Mouse (Mus musculus) limb, embryonic 15.5 days (tissue): ENCODE measurements around the gene Cep131. TPM values are rescaled to one million over a fixed set of nuclear protein-coding genes. Genes with fewer than 3 reads are reported as not detected.
A peak's percentile ranks its signal among the peaks of the same experiment; 100 is the strongest.

ENCODE experiments used
- ATAC-seq: fragments of 200-750 bp; cut with Nextera tagmentation; 2 replicates; pipeline ENCODE4 v1.8.0; 2017; ENCODE audit warnings: low read depth, moderate TSS enrichment; ENCODE audit not compliant: insufficient number of reproducible peaks, low FRiP score, low TSS enrichment
- H3K27ac ChIP-seq: fragments of 300-500 bp; sonication (generic); 2 replicates; pipeline ENCODE4 v1.5.1; 2015; ENCODE audit warnings: moderate library complexity, mild to moderate bottlenecking, inconsistent platforms
- H3K27me3 ChIP-seq: fragments of 300-500 bp; sonication (generic); 2 replicates; pipeline ENCODE4 v1.6.1; 2015; ENCODE audit warnings: inconsistent platforms
- H3K36me3 ChIP-seq: fragments of 300-500 bp; sonication (generic); 2 replicates; pipeline ENCODE4 v1.6.1; 2015; ENCODE audit warnings: inconsistent platforms
- H3K4me1 ChIP-seq: fragments of 300-500 bp; sonication (generic); 2 replicates; pipeline ENCODE4 v1.6.1; 2015; ENCODE audit warnings: inconsistent platforms
- H3K4me2 ChIP-seq: fragments of 300-500 bp; sonication (generic); 2 replicates; pipeline ENCODE4 v1.6.1; 2015; ENCODE audit warnings: mild to moderate bottlenecking, inconsistent platforms
- H3K4me3 ChIP-seq: fragments of 300-500 bp; sonication (generic); 2 replicates; pipeline ENCODE4 v1.5.1; 2015; ENCODE audit warnings: mild to moderate bottlenecking, inconsistent platforms
- H3K9ac ChIP-seq: fragments of 300-500 bp; sonication (generic); 2 replicates; pipeline ENCODE4 v1.6.1; 2015; ENCODE audit warnings: inconsistent platforms
- H3K9me3 ChIP-seq: fragments of 300-500 bp; sonication (generic); 2 replicates; pipeline ENCODE4 v1.6.1; 2016; ENCODE audit warnings: inconsistent platforms
- WGBS: fragments of 180-500 bp; shearing (Covaris S2); methylation state at CpG from one replicate; pipeline ENCODE4 v1.1.7; 2015; 5-methylcytosine and 5-hydroxymethylcytosine counted together
- polyA plus RNA-seq: library from polyadenylated mRNA; unstranded; fragments of >200 nt; fragmentation: Nextera tagmentation; extraction: Ambion mirVana; gene quantifications from 2 replicates; pipeline ENCODE4 v1.2.1, GENCODE M21; 2015

Cep131 gene
- polyA plus RNA-seq, 1 experiment from 2014 or later, result 20.9 TPM

- Histone ChIP-seq H3K4me2 (no peak overlapping the region), H3K36me3 (peaks cover 63% of the 10 kb centered on the region), H3K9me3 (no peaks in the 10 kb centered on the region), H3K27ac (no peak overlapping the region), H3K9ac (no peak overlapping the region), H3K4me1 (peaks cover 4% of the 10 kb centered on the region; the same call in 1 of the 2 replicates), H3K4me3 (no peak overlapping the region), H3K27me3 (no peaks in the 10 kb centered on the region)
- WGBS, result 91% methylated on average over 11 of the region's 11 CpGs
- no peak for ATAC-seq
Measured at GRCm38 (mm10) chr11:120064668-120065040, 22.0 kb downstream of the Cep131 start.

- Histone ChIP-seq H3K4me3 (no peak overlapping the region), H3K9me3 (no peaks in the 10 kb centered on the region), H3K36me3 (peaks cover 58% of the 10 kb centered on the region), H3K9ac (no peak overlapping the region), H3K27ac (no peak overlapping the region), H3K4me2 (no peak overlapping the region), H3K27me3 (no peaks in the 10 kb centered on the region), H3K4me1 (no peaks in the 10 kb centered on the region)
- ATAC-seq, result 0 out of 2 replicates have a peak, but pooled peaks have one; percentile 16
- 84% methylated on average over 13 of the region's 13 CpGs for WGBS
Measured at GRCm38 (mm10) chr11:120064006-120064667, 22.5 kb downstream of the Cep131 start.

- 84% methylated on average over 5 of the region's 5 CpGs for WGBS
- ATAC-seq, result no peak
- H3K36me3 ChIP-seq, result peaks cover 50% of the 10 kb centered on the region
Measured at GRCm38 (mm10) chr11:120063326-120063725, 23.3 kb downstream of the Cep131 start.

GRCm38 (mm10) chr11:120060634-120061033 is 26.0 kb downstream of the Cep131 start:
- H3K4me1 ChIP-seq, result no peaks in the 10 kb centered on the region; the same call in 1 of the 2 replicates
- no peak overlapping the region for H3K27ac ChIP-seq
- peaks cover 23% of the 10 kb centered on the region; the same call in 1 of the 2 replicates for H3K36me3 ChIP-seq
- H3K9ac ChIP-seq, result no peak overlapping the region
- no peak overlapping the region for H3K4me2 ChIP-seq
- no peaks in the 10 kb centered on the region for H3K27me3 ChIP-seq
- no peak overlapping the region for H3K4me3 ChIP-seq
- ATAC-seq, result no peak
- no peaks in the 10 kb centered on the region for H3K9me3 ChIP-seq
- WGBS, result 75% methylated on average over 8 of the region's 8 CpGs

More at GRCm38 (mm10) chr11:120063326-120063725, 23.3 kb downstream of the Cep131 start:
- H3K4me1 ChIP-seq, result no peaks in the 10 kb centered on the region
- no peaks in the 10 kb centered on the region for H3K27me3 ChIP-seq
- no peaks in the 10 kb centered on the region for H3K9me3 ChIP-seq
- no peak overlapping the region for H3K9ac ChIP-seq
- H3K27ac ChIP-seq, result no peak overlapping the region
- H3K4me2 ChIP-seq, result no peak overlapping the region
- no peak overlapping the region for H3K4me3 ChIP-seq

GRCm38 (mm10) chr11:120055953-120056732 is 30.5 kb downstream of the Cep131 start:
- H3K4me2 ChIP-seq, result no peak overlapping the region
- no peak overlapping the region for H3K9ac ChIP-seq
- no peak for ATAC-seq
- H3K9me3 ChIP-seq, result no peaks in the 10 kb centered on the region
- no peak overlapping the region for H3K27ac ChIP-seq
- H3K36me3 ChIP-seq, result no peaks in the 10 kb centered on the region
- H3K27me3 ChIP-seq, result no peaks in the 10 kb centered on the region
- peaks cover 6% of the 10 kb centered on the region for H3K4me1 ChIP-seq
- 78% methylated on average over 12 of the region's 12 CpGs for WGBS
- H3K4me3 ChIP-seq, result no peak overlapping the region

GRCm38 (mm10) chr11:120053846-120054245 is 32.8 kb downstream of the Cep131 start:
- H3K9ac ChIP-seq, result no peak overlapping the region
- WGBS, result 89% methylated on average over 4 of the region's 4 CpGs
- no peak overlapping the region for H3K4me2 ChIP-seq
- H3K27me3 ChIP-seq, result peaks cover 8% of the 10 kb centered on the region; the same call in 1 of the 2 replicates
- H3K4me3 ChIP-seq, result no peak overlapping the region
- no peak overlapping the region for H3K27ac ChIP-seq
- no peak for ATAC-seq
- H3K36me3 ChIP-seq, result no peaks in the 10 kb centered on the region
- peaks cover 8% of the 10 kb centered on the region for H3K4me1 ChIP-seq
- H3K9me3 ChIP-seq, result no peaks in the 10 kb centered on the region

- H3K27ac ChIP-seq, result no peak overlapping the region
- H3K27me3 ChIP-seq, result peaks cover 24% of the 10 kb centered on the region
- WGBS, result 58% methylated on average over 9 of the region's 9 CpGs
- no peaks in the 10 kb centered on the region for H3K9me3 ChIP-seq
- H3K4me1 ChIP-seq, result peaks cover 21% of the 10 kb centered on the region
- peak; percentile 59; the same call in 1 of the 2 replicates for ATAC-seq
- no peak overlapping the region for H3K4me3 ChIP-seq
- H3K4me2 ChIP-seq, result no peak overlapping the region
- no peaks in the 10 kb centered on the region for H3K36me3 ChIP-seq
- no peak overlapping the region for H3K9ac ChIP-seq
Measured at GRCm38 (mm10) chr11:120052274-120052673, 34.4 kb downstream of the Cep131 start.

GRCm38 (mm10) chr11:120051124-120051811 is 35.4 kb downstream of the Cep131 start:
- Histone ChIP-seq H3K36me3 (no peaks in the 10 kb centered on the region), H3K4me3 (no peak overlapping the region), H3K4me2 (no peak overlapping the region), H3K27me3 (peaks cover 31% of the 10 kb centered on the region), H3K9me3 (no peaks in the 10 kb centered on the region), H3K27ac (no peak overlapping the region), H3K9ac (no peak overlapping the region), H3K4me1 (peaks cover 30% of the 10 kb centered on the region)
- ATAC-seq, result no peak
- WGBS, result 47% methylated on average over 14 of the region's 14 CpGs

GRCm38 (mm10) chr11:120049067-120049466 is 37.6 kb downstream of the Cep131 start:
- Histone ChIP-seq H3K27me3 (peaks cover 33% of the 10 kb centered on the region), H3K4me1 (peaks cover 41% of the 10 kb centered on the region), H3K27ac (no peak overlapping the region), H3K4me3 (no peak overlapping the region), H3K9ac (no peak overlapping the region), H3K4me2 (no peak overlapping the region), H3K36me3 (no peaks in the 10 kb centered on the region), H3K9me3 (no peaks in the 10 kb centered on the region)
- WGBS, result 86% methylated on average over 8 of the region's 8 CpGs
- ATAC-seq, result no peak

- WGBS, result 5% methylated on average over 23 of the region's 23 CpGs
- peak overlapping the region; percentile 96 for H3K4me2 ChIP-seq
- no peak overlapping the region for H3K27ac ChIP-seq
- no peak for ATAC-seq
- no peaks in the 10 kb centered on the region for H3K9me3 ChIP-seq
- no peak overlapping the region for H3K9ac ChIP-seq
- peak overlapping the region; percentile 62 for H3K4me3 ChIP-seq
- peaks cover 41% of the 10 kb centered on the region for H3K4me1 ChIP-seq
- no peaks in the 10 kb centered on the region for H3K36me3 ChIP-seq
- H3K27me3 ChIP-seq, result peaks cover 33% of the 10 kb centered on the region
Measured at GRCm38 (mm10) chr11:120048252-120048556, 38.4 kb downstream of the Cep131 start.

GRCm38 (mm10) chr11:120047531-120048251 is 38.9 kb downstream of the Cep131 start:
- Histone ChIP-seq H3K4me1 (peaks cover 41% of the 10 kb centered on the region), H3K27me3 (peaks cover 33% of the 10 kb centered on the region), H3K4me3 (peak overlapping the region; percentile 62), H3K36me3 (no peaks in the 10 kb centered on the region), H3K27ac (no peak overlapping the region), H3K9me3 (no peaks in the 10 kb centered on the region), H3K4me2 (peak overlapping the region; percentile 96), H3K9ac (peak overlapping the region; percentile 58; the same call in 1 of the 2 replicates)
- no peak for ATAC-seq
- WGBS, result 17% methylated on average over 23 of the region's 23 CpGs
